Mouse (Mus musculus) CH12F3 (cell line): ENCODE measurements around the gene Gnb3.
"Not testable (repeated sequence)": the region's sequence is repeated elsewhere in the genome, so short reads cannot be mapped to it uniquely, and the experiment has no call there.

Experiments
- in situ Hi-C: fragments of 300-500 bp; cut with MboI; formaldehyde crosslinking; loops from 2 replicates; pipeline ENCODE4 v1.14.3; 2020; ENCODE audit warnings: low sequenced_read_pairs

Gnb3 gene

DNA sequence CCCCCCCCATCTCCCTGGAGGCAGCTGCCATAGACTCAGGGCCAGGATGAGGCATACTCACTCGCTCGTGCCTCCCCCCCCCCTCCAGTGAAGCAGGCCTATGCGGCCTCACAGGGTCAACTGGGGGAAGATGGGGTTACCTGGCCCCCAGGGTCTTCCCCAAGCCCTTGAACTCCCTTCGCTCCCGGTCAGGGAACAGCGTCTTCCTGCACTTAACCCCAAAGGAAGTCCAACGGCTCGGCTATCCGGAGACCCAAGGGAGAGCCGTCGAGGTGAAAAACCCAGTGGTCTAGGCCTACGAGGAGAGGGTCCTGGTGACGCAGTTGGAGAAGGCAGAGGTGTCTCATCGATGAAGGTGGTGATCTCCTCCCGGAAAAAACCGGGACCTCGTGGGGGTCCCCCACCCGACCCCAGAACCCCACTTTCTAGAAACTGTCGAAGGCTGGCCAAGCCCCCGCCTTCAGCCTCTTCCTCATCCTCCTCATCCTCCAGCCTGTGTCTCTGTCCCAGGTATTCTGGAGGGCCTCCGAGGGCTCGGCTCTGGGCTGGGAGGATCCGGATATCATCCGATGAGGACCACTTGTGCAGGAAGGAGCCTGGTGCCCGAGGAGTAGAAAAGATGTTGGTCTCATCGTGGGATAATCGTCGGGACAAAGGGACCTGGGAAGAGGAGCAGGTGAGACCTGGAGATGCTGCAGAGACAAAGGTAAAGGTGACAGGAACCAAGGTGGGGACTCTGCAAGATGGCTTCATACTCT, 18.7 kb upstream of the Gnb3 start:
- in situ Hi-C loops, result loop anchor here (10.0 kb wide), 1 partner anchor 166 kb away; no protein-coding TSS in a partner anchor

DNA sequence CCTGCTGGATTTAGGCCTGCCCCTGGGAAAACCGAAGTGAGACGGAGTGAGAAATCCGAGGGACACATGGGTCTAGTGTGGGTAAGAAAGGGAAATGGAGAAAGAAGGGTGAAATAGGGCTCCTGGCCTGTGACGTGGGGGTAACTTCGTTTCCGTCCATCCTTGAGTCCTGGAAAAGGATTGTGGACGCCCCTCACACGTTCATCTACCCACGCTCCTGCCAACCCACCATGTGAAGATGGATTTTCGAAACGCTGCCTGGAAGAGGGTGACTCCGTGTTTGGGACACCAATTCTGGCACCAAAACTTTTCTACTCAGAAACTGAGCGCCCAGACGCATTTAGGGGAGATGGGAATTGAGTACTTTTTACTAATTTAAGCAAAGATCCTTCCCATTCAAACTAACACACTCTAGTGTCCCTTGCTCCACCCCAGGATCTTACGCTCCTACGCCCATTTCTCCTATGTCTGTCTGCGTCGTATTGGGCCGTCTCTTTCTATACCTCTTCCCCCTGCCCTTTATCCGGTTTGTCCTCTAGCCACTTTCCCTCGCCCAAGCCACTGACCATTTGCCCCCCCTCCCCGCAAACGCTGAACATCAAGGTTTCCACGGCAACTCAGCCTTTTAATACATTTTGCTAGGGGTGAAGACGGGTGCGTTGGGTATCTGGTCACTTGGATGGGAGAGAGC, 17.9 kb upstream of the Gnb3 start:
- in situ Hi-C loops, result loop anchor here (10.0 kb wide), 1 partner anchor 167 kb away; no protein-coding TSS in a partner anchor

DNA sequence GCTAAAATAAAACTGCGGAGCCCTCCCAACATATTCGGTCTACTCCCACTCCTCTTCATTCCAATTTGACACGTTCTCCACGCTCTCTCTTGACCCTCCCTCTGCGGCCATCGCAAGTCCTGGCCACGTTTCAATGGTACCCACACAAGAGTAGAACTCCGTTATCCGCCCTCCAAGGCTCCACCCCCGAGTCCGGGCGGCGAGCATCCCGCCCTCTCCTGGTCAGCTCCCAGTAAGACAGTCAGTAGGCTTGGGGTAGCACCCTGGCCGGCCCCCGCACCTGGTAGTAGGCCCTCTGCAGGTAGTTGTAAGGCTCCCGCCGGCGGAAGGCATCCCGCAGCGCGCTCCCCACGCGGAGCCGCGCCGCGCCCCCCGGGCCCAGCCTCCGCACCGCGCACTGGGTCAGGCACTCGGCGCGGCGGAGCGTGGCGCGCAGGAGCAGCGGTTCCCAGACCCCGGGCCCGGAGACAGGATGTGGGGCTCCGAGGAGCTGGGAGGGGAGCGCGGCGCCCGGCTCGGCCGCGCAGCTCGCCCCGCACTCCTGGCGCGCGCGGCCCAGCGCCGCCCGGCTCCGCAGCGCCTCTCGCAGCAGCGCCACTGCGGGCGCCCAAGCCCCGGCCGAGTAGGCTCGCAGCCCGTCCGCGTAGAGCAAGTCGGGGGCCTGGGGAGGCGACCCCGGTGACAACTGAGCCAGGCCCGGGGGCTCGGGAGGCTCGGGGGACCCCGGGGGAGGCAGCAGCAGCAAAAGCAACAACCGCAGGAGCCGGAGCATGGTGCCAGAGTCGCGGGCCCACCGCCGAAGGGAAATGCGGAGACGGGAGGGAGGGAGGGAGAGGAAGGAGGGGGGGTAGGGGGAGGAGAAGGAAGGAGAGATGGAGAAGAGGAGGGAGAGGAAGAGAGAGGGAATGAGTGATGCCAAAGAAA, 17.1 kb upstream of the Gnb3 start, which contains the start of gene P3h3:
Gene P3h3, minus strand, starts transcription at position 837 of the 924 bp plus-strand sequence.
- in situ Hi-C loops, result loop anchor here (10.0 kb wide), 1 partner anchor 168 kb away; no protein-coding TSS in a partner anchor

DNA sequence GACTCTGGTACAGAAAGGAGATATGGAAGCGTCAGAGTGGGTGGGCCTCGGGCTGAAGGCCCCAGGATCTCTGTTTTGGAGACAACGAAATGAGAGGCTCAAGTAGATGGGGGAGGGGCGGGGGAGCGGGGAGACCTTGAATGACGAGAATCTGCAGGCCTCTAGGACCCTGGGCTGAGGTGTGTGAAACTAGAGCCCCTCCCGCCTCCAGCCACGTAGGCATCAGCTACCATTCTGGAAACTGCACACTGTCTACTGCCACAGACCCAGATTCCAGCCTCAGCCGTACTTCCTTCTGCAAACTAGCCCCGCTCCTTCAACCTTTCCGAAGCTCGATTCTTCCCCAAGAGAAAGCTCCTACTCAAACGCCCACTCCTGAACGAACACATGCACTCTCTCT, 16.2 kb upstream of the Gnb3 start:
- in situ Hi-C loops, result loop anchor here (10.0 kb wide), 1 partner anchor 168 kb away; no protein-coding TSS in a partner anchor

DNA sequence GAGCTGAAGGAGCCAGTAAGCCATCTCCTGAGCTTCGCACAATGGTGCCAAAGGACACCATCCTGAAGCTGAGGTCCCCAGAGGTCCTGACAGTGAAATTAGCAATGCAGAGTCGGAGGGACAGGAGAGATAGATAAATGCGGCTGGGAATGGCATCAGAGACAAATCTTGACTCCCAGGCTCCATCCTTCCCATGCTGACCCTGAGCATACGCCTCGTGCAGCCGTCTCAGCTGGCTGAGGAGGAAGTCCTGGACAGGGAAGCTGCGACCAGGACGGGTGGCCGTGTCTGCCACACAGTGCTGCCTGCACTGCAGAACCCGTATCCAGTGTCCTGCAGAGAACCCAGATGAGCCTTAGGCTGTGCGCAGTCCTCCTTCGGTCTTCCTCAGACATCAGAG, 14.6 kb upstream of the Gnb3 start:
- in situ Hi-C loops, result loop anchor here (10.0 kb wide), 1 partner anchor 170 kb away; no protein-coding TSS in a partner anchor

DNA sequence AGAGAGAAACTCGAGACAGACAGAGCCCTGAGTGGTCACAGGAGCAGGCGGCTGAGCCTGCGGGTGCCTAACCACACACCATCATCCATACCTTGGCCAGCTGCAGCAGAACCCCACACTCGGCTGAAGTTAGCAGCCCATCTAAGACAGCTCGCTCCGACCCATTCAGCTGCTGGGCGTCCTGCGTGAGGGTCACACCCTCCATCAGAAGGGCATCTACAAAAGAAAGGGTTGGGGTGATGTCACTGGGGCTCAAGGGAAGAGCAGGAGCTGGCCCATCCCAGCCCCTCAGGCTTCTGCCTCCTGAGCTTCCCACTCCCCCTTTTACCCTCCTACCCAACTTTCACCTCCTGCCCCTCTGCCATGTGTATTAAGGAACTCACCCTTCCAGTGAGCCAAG, 10.5 kb upstream of the Gnb3 start:
- in situ Hi-C loops, result loop anchor here (10.0 kb wide), 1 partner anchor 174 kb away; no protein-coding TSS in a partner anchor

DNA sequence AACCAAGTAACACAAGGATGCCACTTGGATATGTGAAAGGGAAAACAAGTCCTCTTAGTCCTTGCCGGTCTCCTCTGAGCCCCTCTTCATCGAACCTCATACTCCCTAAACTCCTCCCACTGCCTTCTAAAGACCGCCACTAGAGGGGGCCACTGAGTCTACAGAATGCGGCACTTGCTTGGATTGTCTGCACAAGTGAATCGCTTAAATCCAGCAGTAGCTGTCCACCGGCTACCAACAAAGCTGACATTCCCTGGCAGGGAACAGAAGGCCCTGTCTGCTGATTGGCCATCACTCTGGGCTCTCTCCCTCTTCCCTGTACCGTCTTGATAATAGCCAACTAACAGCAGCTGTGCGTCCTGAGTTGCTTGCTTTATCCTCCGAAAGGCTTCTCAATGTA, 7.2 kb upstream of the Gnb3 start:
- in situ Hi-C loops, result no loop called here

DNA sequence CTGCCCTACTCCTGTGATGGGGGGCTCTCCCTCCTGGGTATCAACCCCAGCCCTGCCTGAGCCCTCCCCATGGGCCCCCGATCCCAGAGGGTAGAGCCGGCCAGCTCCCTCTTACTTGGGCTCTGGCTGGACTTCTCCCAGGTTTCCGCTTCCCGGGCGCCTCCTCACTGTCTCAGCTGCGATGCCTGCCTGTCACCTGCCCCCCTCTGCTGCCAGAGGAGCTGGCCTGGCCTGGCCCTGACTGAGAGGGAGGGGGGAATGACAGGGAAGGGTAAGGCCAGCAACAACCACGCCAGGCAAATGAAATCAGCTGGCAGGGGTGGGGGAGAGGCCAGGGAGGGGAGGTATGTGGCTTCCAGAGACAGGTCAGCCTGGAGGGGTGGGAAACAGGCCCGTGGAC, 270 bp downstream of the Gnb3 start:
- in situ Hi-C loops, result no loop called here

DNA sequence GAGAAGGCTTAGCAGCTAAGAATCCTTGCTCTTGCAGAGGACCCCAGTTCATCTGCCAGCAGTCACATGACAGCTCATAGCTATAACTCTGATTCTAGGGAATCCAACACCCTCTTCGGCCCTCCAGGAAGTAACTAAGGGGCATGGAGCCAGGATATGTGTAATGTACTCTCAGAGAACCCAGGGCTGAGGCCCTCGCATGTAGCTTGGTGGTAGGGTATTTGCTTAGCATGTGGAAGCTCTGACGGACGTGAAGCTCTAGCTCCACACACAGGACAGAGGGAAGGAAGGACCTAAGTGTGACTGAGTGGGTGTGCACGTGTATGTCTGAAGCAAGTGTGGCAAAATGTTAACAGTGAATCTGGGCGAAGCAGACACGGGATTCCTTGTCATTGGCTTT, 3.7 kb downstream of the Gnb3 start:
- in situ Hi-C loops, result no loop called here

DNA sequence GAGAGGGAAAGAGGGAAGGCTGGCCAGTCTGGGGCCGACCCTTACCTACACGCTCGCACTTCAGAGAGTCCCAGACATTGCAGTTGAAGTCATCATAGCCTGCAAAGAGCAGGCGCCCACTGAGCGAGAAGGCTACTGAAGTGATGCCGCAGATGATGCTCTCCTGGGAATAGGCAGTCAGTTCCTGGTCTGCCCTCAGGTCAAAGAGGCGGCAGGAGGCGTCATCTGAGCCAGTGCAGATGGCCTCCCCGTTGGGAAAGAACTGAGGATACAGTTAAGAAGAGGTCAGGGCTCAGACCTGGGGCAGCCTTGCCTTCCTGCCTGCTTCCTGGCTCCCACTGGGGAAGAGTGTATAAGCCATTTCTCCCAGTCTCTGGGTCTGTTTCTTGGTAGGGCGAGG, 4.5 kb downstream of the Gnb3 start:
- in situ Hi-C loops, result no loop called here

DNA sequence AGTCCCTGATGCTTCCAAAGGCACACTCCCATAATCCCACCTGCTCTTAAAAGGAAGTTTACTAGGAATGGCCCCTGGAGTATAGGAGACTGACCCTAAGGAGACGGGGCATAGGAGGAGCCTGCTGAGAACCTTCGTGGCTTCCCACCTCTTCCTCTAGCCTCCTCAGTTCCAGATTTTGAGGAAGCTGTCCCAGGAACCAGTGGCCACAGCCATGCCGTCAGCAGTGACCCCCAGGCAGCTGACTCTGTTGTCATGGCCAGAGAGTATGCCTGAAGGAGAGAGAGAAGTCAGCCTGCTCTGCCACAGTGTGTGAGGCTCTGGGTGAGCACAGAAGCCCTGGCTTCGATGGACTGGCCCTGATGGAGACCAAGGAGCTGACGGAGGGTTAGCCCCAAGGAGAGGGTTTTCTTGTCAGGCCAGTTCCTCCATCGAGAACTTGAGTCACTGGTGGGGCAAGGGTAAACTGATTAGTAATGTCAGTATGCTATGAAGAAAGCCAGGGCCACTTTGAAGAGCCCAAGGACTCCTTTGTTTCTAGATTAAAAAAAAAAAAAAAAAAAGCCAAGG, 5.5 kb downstream of the Gnb3 start:
- in situ Hi-C loops, result no loop called here

DNA sequence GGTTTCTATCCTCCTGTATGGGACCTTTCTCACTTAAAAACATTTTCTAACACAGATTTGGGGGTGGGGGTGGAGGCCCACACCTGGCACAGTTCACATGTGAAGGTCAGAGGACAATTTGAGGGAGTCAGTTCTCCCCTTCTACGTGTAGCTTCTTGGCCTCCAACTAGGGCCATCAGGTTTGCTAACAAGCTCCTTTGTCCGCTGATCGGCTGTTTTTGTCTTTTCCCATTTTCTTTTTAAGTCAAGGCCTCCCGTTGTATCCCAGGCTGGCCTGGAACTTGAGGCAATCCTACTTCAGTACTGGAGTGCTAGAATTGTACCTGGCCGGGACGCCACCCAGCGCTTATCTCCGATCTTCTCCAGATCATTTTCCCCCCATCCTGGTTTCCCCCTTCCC, 8.4 kb downstream of the Gnb3 start:
- in situ Hi-C loops, result no loop called here

DNA sequence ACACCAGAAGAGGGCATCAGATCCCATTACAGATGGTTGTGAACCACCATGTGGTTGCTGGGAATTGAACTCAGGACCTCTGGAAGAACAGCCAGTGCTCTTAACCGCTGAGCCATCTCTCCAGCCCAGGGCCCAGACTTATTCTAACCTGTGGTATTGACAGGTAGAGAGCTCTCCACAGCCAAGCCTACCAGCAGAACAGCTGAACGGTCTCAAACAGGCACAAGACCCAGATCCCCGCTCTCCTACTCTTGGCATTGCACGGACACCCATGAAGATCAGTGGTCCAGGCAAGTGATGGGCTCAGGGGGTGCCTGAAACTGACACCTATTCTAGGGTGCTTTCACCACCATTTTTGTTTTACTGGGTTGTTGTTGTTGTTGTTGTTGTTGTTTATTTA, 8.9 kb downstream of the Gnb3 start:
- in situ Hi-C loops, result not testable (repeated sequence)

DNA sequence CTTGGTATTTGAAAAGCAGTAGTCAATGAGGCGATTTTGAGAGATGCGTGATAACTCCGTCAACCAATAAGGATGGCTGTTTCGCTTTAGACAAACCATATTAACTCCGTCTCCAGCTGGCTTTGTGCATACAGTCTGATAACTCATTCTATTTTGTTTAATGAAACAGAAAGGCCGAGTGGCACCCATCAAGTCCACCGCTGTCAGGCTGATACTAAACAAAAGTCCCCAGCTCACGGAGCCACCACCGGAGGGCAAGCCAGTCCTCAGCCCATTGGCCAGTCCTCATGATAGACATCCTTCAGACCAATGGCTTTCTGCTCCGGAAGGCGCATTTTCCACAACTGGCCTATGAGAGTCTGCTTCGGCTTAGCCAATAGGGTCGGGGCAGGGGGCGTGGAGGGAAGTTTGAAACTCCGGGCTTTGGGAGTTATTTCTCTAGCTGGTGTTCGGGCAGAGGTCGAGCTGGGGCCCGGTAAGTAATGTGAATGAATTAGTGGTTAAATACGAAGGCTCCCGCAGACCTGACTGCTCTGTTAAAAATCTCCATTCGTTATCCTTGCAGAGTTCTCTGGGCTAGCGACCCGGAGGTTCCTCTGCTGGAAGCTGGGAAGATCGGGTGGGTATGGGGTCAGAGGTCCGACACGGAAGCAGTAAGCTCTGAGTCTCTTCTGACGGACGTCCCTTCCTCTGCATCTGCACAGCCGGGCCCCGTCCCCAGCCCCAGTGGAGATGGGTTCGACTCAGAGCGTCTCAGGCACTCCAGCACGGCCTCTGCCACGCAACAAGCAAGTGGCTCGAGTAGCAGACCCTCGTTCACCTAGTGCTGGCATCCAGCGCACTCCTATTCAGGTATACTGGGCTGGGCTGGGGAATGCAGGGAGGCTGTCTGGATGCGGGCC, 10.0 kb downstream of the Gnb3 start:
- in situ Hi-C loops, result no loop called here

DNA sequence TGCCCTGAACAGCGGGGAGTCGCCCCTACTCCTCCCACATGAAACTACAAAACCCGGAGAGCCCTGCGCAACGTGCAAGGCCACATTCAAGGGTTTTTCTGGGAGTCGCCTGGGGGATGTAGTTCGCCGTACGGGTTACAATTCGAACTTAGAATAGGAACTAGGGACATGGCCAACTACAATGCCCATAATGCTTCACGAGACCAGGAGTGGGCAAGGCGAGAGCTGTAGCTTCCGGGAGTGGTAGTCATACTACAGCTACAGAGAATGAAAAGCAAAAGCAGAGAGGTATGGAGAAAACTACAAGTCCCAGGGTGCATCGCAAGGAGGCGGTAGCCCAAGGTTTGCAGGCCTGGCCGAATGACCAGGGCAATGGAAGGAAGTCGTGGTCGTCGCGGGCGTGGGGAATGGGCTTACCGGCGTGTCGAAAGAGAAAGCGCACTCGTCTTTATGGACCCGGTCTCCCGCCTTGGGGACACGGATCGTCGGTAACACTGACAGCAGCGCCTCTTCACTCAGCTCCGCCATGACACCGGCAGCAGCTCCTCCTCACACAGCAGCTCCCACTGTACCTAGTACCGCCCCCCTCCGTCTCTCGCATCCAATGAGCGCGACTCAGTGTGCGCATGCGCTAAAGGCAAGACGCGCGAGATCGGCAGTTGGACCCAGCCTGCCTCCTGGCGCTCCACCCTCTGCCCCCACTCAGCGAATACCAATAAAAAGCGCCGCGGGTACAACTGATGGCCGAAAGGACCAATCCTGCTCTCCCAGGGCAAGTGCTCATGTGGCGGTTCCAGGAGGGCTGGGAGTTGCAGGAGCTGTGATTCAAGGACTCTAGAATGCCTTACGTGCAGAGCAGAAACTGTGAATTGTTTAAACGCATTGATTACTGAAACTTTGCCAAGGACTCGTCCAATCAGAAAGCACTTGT, 10.9 kb downstream of the Gnb3 start, which contains the start of the genes Usp5 and Cdca3:
Gene Usp5, minus strand, starts transcription at position 617 of the 931 bp plus-strand sequence.
Gene Cdca3, plus strand, starts transcription at position 680 of the 931 bp plus-strand sequence.
- in situ Hi-C loops, result no loop called here

DNA sequence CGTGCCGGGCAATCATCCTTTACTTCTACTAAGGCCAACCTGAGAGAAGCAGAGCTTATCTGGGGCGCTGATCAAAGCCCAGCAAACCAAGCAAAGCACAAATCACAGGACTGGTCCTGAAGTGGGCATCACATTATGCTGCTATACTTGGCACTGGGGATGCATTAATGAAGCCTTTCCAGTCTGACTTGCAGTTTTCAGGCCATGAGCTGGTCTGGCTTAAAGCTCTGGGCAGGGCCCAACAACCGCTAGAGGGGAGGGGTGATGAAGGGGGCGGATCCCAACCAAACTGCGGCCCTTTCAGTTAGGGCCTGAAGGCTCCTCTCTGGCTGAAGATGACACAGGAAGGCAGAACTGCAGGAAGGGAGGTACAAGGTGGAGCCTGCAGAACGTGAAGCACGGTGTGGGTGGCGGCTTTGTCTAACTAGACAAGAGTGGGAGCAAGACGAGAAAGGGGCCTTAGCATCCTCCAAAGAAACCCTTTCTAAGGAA, 11.9 kb downstream of the Gnb3 start:
- in situ Hi-C loops, result no loop called here

DNA sequence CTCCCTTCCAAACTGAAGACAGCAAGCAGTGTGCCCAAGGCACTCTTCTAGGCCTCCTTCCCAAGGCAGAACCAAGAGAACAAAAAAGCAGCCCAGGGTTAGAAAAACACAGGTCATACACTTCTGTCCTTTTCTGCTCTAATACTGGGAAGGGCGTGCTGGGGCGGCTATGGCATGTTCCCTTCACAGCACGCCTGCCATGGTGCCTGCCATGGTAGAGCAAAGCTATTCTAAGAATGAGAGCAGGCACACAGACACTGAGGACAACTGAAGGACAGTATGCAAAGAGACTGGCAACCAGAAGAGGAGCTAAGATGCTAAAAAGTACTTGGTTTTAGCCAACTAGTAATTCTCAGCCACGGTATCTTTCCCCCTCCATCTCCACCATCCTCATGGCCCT, 18.0 kb downstream of the Gnb3 start:
- in situ Hi-C loops, result no loop called here

DNA sequence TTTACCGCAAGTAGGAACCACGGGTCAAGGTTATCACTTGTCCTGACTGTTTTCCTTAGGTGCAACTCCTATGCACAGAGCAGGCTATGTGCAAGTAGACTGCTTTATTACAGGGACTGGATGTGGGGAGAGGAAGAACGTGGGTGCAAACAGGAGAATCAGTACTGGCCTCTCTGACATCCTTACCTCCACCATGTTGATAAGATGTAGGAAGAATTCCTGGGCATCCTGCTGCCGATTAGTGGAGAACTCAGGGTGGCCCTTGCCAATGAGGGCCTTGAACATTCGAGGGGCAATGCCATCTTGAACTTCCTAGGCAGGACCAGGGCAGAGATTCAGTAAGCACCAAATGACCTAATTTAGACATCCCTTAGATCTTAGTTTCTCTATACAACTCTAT, 19.2 kb downstream of the Gnb3 start:
- in situ Hi-C loops, result no loop called here
